Mouse (Mus musculus) MEL-GATA-1-ER (cell line): ENCODE results near the gene Gm21883.
"Not testable (repeated sequence)": the region's sequence is repeated elsewhere in the genome, so short reads cannot be mapped to it uniquely, and the experiment has no call there.

Experiments used
- DNase-seq: peaks from one replicate; pipeline ENCODE4 v3.0.0-alpha.2; 2012; ENCODE audit warnings: low read depth; ENCODE audit errors: extremely low read depth

The Gm21883 gene

DNA sequence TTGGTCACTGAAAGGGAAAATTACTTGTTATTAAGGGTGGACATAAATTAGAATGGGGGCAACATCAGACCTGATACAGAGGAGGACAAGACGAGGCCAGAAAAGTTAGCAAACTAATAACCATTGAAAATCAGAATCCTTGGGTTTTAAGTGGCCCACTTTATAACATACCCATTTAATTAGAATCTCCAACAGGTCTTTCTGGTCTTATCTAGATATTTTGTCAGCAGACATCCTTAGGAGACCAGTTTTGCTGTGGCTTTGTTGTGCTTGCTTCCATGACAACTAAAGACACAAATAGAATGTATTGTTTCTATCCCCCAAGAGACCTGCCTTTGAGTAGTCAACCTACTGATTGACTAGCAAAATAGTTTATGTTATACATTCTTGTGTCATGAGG is at the start of gene Gm21883:
TSS of gene Gm21883 (minus strand) at position 101 of the 400 bp plus-strand sequence.
- DNase-seq: not testable (repeated sequence)

DNA sequence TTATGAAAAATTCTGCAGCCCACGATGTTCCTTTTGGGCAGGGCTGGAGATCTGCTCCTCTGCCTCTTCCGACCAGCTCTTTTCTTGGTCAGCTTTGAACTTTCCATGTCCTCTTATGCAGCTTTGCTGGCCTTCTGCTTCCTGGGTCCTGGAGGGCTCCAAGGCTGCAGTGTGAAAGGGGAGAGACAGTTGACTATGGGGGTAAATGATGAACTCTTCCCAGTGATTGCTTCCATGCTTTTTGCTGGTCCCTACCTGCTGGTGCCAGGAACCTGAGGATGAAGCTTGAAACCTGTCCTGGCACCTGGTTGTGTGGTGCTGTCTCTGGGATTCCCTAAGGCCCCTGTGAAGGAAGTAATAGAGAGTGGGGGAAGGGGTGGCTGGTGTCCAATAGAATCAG is 44.7 kb upstream of the Gm21883 start, which contains the start of gene Spin2e:
TSS of gene Spin2e (minus strand) at position 101 of the 400 bp plus-strand sequence.
- DNase-seq: not testable (repeated sequence)
